Mouse (Mus musculus) G1E (cell line): ENCODE results near the gene Olfr1410.

Experiments
- CTCF ChIP-seq: IDR thresholded peaks from 2 replicates; pipeline ENCODE4 v1.5.1; 2012; ENCODE audit warnings: low read depth, low read length, inconsistent platforms, mixed read lengths
- GATA1 ChIP-seq: IDR thresholded peaks from 2 replicates; pipeline ENCODE4 v1.6.1; 2012; ENCODE audit warnings: borderline replicate concordance, low read length, inconsistent platforms, mixed read lengths
- GATA2 ChIP-seq: IDR thresholded peaks from 2 replicates; pipeline ENCODE4 v1.6.1; 2012; ENCODE audit warnings: low read depth, low read length, inconsistent platforms, borderline replicate concordance
- POLR2AphosphoS5 ChIP-seq: IDR thresholded peaks from 2 replicates; pipeline ENCODE4 v1.6.1; 2012; ENCODE audit warnings: low read depth, low read length, inconsistent platforms; ENCODE audit not compliant: insufficient replicate concordance

DNA sequence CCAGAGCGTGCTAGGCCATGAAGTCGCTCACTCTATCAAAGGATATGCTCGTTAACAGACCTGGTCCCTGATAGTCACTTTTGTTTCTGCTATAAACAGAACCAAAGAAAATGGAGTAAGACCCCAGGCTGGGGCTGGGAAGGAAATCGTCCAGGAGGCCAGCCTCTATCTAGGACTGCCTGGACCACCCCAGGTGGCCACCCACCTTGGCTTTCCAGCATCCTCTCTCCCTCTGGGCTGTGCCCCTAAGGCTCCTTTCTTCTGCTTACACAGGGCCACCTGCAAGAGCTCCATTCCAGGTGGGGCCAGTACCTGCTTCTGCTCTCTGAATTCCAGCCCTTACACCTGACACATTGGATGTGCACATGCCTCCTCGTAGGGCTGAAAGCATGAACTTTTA, 26.6 kb downstream of the Olfr1410 start:
- TF ChIP-seq CTCF (no peak), GATA2 (no peak), POLR2AphosphoS5 (no peak), GATA1 (no peak)
